In genomic region chr5:113179451-113179842, GRCm38 (mm10) we compare ENCODE assay signal across 8 mouse cellular contexts. TPM values are rescaled to one million over a fixed set of nuclear protein-coding genes. Genes with fewer than 3 reads are reported as not detected.
DNase-seq lines count a peak whose midpoint lies in the region; ATAC-seq lines count a peak whose summit lies in the region.

No protein-coding gene starts in this region.

- peak overlapping the region; percentile 49 for H3K4me2 ChIP-seq in kidney, embryonic 14.5 days (replicated peaks; ENCODE audit: low read depth, low read length)
- peak overlapping the region; percentile 54 for H3K4me2 ChIP-seq in intestine, embryonic 15.5 days (replicated peaks)
- H3K4me2 ChIP-seq in midbrain, embryonic 15.5 days, result peak overlapping the region; percentile 47

- H3K27me3 ChIP-seq in kidney, embryonic 14.5 days (ENCODE audit: control insufficient read depth, insufficient read depth, low read length), result no peaks in the 10 kb centered on the region
- H3K27me3 ChIP-seq in embryonic facial prominence, embryonic 10.5 days (replicated peaks; ENCODE audit: low read depth, poor library complexity, severe bottlenecking), result no peaks in the 10 kb centered on the region
- H3K27me3 ChIP-seq in intestine, embryonic 15.5 days (replicated peaks), result no peaks in the 10 kb centered on the region
- H3K27me3 ChIP-seq in midbrain, embryonic 15.5 days (replicated peaks), result no peaks in the 10 kb centered on the region

- H3K9me3 ChIP-seq in kidney, embryonic 14.5 days (ENCODE audit: control insufficient read depth, low read length), result no peaks in the 10 kb centered on the region
- no peaks in the 10 kb centered on the region for H3K9me3 ChIP-seq in embryonic facial prominence, embryonic 10.5 days
- no peaks in the 10 kb centered on the region for H3K9me3 ChIP-seq in intestine, embryonic 15.5 days
- H3K9me3 ChIP-seq in midbrain, embryonic 15.5 days, result no peaks in the 10 kb centered on the region

- ATAC-seq in kidney, embryonic 14.5 days (ENCODE audit: low FRiP score, low TSS enrichment), result no peak
- ATAC-seq in intestine, embryonic 15.5 days, result no peak
- no peak for ATAC-seq in midbrain, embryonic 15.5 days (replicated peaks)
- no peak for ATAC-seq in erythroid progenitor cell, adult 5-6 weeks (replicated peaks; ENCODE audit: low FRiP score, poor library complexity, severe bottlenecking)

- 0 out of 2 replicates have a peak, but pooled peaks cover 13% of the 10 kb centered on the region for H3K4me1 ChIP-seq in kidney, embryonic 14.5 days (ENCODE audit: control insufficient read depth, insufficient read depth, low read length)
- H3K4me1 ChIP-seq in embryonic facial prominence, embryonic 10.5 days, result peaks cover 35% of the 10 kb centered on the region
- peaks cover 17% of the 10 kb centered on the region for H3K4me1 ChIP-seq in intestine, embryonic 15.5 days (replicated peaks)
- peaks cover 14% of the 10 kb centered on the region for H3K4me1 ChIP-seq in midbrain, embryonic 15.5 days

- peaks cover 8% of the 10 kb centered on the region for H3K36me3 ChIP-seq in kidney, embryonic 14.5 days (ENCODE audit: control insufficient read depth, insufficient read depth, low read length)
- H3K36me3 ChIP-seq in embryonic facial prominence, embryonic 10.5 days (replicated peaks), result peaks cover 19% of the 10 kb centered on the region
- no peaks in the 10 kb centered on the region for H3K36me3 ChIP-seq in intestine, embryonic 15.5 days
- no peaks in the 10 kb centered on the region for H3K36me3 ChIP-seq in midbrain, embryonic 15.5 days (replicated peaks)

- peak overlapping the region; percentile 33 for H3K4me3 ChIP-seq in kidney, embryonic 14.5 days (ENCODE audit: low read length)
- peak overlapping the region; percentile 56 for H3K4me3 ChIP-seq in embryonic facial prominence, embryonic 10.5 days
- peak overlapping the region; percentile 17 for H3K4me3 ChIP-seq in intestine, embryonic 15.5 days (replicated peaks)
- peak overlapping the region; percentile 22 for H3K4me3 ChIP-seq in midbrain, embryonic 15.5 days

- WGBS in kidney, embryonic 14.5 days, result 5% methylated on average over 9 of the region's 9 CpGs
- 2% methylated on average over 6 of the region's 9 CpGs for WGBS in embryonic facial prominence, embryonic 10.5 days
- 10% methylated on average over 8 of the region's 9 CpGs for WGBS in intestine, embryonic 15.5 days
- 3% methylated on average over 8 of the region's 9 CpGs for WGBS in midbrain, embryonic 15.5 days

- peak overlapping the region; percentile 36 for H3K9ac ChIP-seq in kidney, embryonic 14.5 days (ENCODE audit: low read depth, low read length)
- peak overlapping the region; percentile 24 for H3K9ac ChIP-seq in intestine, embryonic 15.5 days
- peak overlapping the region; percentile 31; the same call in 1 of the 2 replicates for H3K9ac ChIP-seq in midbrain, embryonic 15.5 days

- H3K27ac ChIP-seq in kidney, embryonic 14.5 days (ENCODE audit: low read depth, low read length), result peak overlapping the region; percentile 88
- peak overlapping the region; percentile 89 for H3K27ac ChIP-seq in embryonic facial prominence, embryonic 10.5 days (replicated peaks)
- peak overlapping the region; percentile 88 for H3K27ac ChIP-seq in intestine, embryonic 15.5 days
- peak overlapping the region; percentile 75; the same call in 1 of the 2 replicates for H3K27ac ChIP-seq in midbrain, embryonic 15.5 days

- DNase-seq in kidney, postnatal 36 days, result no peak
- no peak for DNase-seq in embryonic facial prominence, embryonic 10.5 days (ENCODE audit: low spot score)
- no peak for DNase-seq in urinary bladder, postnatal 25 days (ENCODE audit: low spot score)
- DNase-seq in cerebellum, adult 11-12 months, result no peak

RNA-seq across cellular contexts. Expression of gene 2900026A02Rik, which starts 41.6 kb away (rescaled TPM):
- 3.9 and 5.4 TPM in 2 replicates for polyA plus RNA-seq in kidney, embryonic 14.5 days (2014; fragmentation: Nextera tagmentation; extraction: Ambion mirVana)
- 3.7 and 4.6 TPM in 2 replicates for polyA plus RNA-seq in embryonic facial prominence, embryonic 10.5 days (2016; fragmentation: Nextera tagmentation; extraction: Ambion mirVana)
- 10.0 and 10.7 TPM in 2 replicates for polyA plus RNA-seq in intestine, embryonic 15.5 days (2015; fragmentation: Nextera tagmentation; extraction: Ambion mirVana)
- polyA plus RNA-seq in midbrain, embryonic 15.5 days (2015; fragmentation: Nextera tagmentation; extraction: Ambion mirVana), result 3.9 TPM in 2 replicates
- 1.8 and 2.1 TPM in 2 replicates for total RNA-seq in erythroid progenitor cell, adult 5-6 weeks (2015; ENCODE audit: low replicate concordance)
- 0.13 TPM in 1 of 2 replicates, not detected in the other for total RNA-seq in erythroid progenitor cell, adult 5-6 weeks (2017; ENCODE audit: low replicate concordance)

RNA-seq across cellular contexts. Expression of gene Tmem211, which starts 47.3 kb away (rescaled TPM):
- 0.15 and 0.31 TPM in 2 replicates for polyA plus RNA-seq in kidney, embryonic 14.5 days (2014; fragmentation: Nextera tagmentation; extraction: Ambion mirVana)
- 0.21 and 0.46 TPM in 2 replicates for polyA plus RNA-seq in embryonic facial prominence, embryonic 10.5 days (2016; fragmentation: Nextera tagmentation; extraction: Ambion mirVana)
- not detected in 2 replicates for polyA plus RNA-seq in intestine, embryonic 15.5 days (2015; fragmentation: Nextera tagmentation; extraction: Ambion mirVana)
- 0.09 and 0.14 TPM in 2 replicates for polyA plus RNA-seq in midbrain, embryonic 15.5 days (2015; fragmentation: Nextera tagmentation; extraction: Ambion mirVana)
- not detected in 2 replicates for total RNA-seq in erythroid progenitor cell, adult 5-6 weeks (2015; ENCODE audit: low replicate concordance)
- total RNA-seq in erythroid progenitor cell, adult 5-6 weeks (2017; ENCODE audit: low replicate concordance), result not detected in 2 replicates
